Mouse (Mus musculus) thymus, adult 2 months (tissue): ENCODE results near the gene Tbx5. TPM values are rescaled to one million over a fixed set of nuclear protein-coding genes. Genes with fewer than 3 reads are reported as not detected.

Experiments used
- DNase-seq: peaks from one replicate; pipeline ENCODE4 v3.0.0; 2021
- H3K27ac ChIP-seq: fragments of 200-500 bp; 2 replicates; pipeline ENCODE4 v1.5.1; 2012; ENCODE audit warnings: low read length, control low read depth; ENCODE audit not compliant: control insufficient read depth, insufficient read depth
- H3K27me3 ChIP-seq: fragments of 200-500 bp; 2 replicates; pipeline ENCODE4 v1.6.1; 2012; ENCODE audit warnings: mild to moderate bottlenecking, low read length, moderate library complexity, mixed read lengths; ENCODE audit not compliant: control insufficient read depth, insufficient read depth
- H3K36me3 ChIP-seq: fragments of 200-500 bp; 2 replicates; pipeline ENCODE4 v1.6.1; 2012; ENCODE audit warnings: mild to moderate bottlenecking, low read length, moderate library complexity; ENCODE audit not compliant: control insufficient read depth, insufficient read depth
- H3K4me1 ChIP-seq: fragments of 200-500 bp; replicated peaks from 2 replicates; pipeline ENCODE4 v1.6.1; 2012; ENCODE audit warnings: low read length; ENCODE audit not compliant: control insufficient read depth, insufficient read depth
- H3K4me3 ChIP-seq: fragments of 200-500 bp; 2 replicates; pipeline ENCODE4 v1.5.1; 2012; ENCODE audit warnings: mild to moderate bottlenecking, low read length, control low read depth, moderate library complexity; ENCODE audit not compliant: control insufficient read depth, insufficient read depth
- CTCF ChIP-seq: fragments of 200-500 bp; IDR thresholded peaks from 2 replicates; pipeline ENCODE4 v1.5.1; 2012; ENCODE audit warnings: mild to moderate bottlenecking, control low read depth, low read length, moderate library complexity, borderline replicate concordance; ENCODE audit not compliant: control insufficient read depth, poor library complexity, insufficient read depth; ENCODE audit errors: extremely low read depth
- POLR2A ChIP-seq: fragments of 200-500 bp; IDR thresholded peaks from 2 replicates; pipeline ENCODE4 v1.6.1; 2012; ENCODE audit warnings: mild to moderate bottlenecking, low read length, control low read depth, moderate library complexity; ENCODE audit not compliant: control insufficient read depth, poor library complexity, insufficient read depth; ENCODE audit errors: extremely low read depth
- WGBS: fragments of 180-500 bp; shearing (Covaris S2); methylation state at CpG from one replicate; pipeline ENCODE4 v1.1.7; 2018; 5-methylcytosine and 5-hydroxymethylcytosine counted together
- polyA plus RNA-seq: library from polyadenylated mRNA; depleted of rRNA; stranded (reverse); fragments of >200 nt; gene quantifications from 2 replicates; pipeline ENCODE4 v1.2.3, GENCODE M21; 2012; rRNA removed

Tbx5 gene
- polyA plus RNA-seq, 1 experiment = 1.7 TPM

GRCm38 (mm10) chr5:119920941-119921340 is 88.5 kb downstream of the Tbx5 start:
- TF ChIP-seq CTCF (no peak), POLR2A (no peak)
- H3K27me3 ChIP-seq = no peaks in the 10 kb centered on the region
- H3K4me3 ChIP-seq = no peak overlapping the region
- no peak for DNase-seq
- 79% methylated on average over 10 of the region's 10 CpGs for WGBS
- no peaks in the 10 kb centered on the region for H3K4me1 ChIP-seq
- no peak overlapping the region for H3K27ac ChIP-seq
- H3K36me3 ChIP-seq = no peaks in the 10 kb centered on the region

GRCm38 (mm10) chr5:119922229-119922628 is 89.8 kb downstream of the Tbx5 start:
- 75% methylated on average over 11 of the region's 11 CpGs for WGBS
- H3K27me3 ChIP-seq = no peaks in the 10 kb centered on the region
- H3K36me3 ChIP-seq = no peaks in the 10 kb centered on the region
- no peak overlapping the region for H3K27ac ChIP-seq
- TF ChIP-seq POLR2A (no peak), CTCF (no peak)
- no peak overlapping the region for H3K4me3 ChIP-seq
- DNase-seq = no peak
- H3K4me1 ChIP-seq = no peaks in the 10 kb centered on the region

Other genes with a start within 250 kb of the Tbx5 start
- 2.1 and 3.2 TPM in 2 replicates for gene Tbx3, start 162.0 kb upstream of the Tbx5 start, polyA plus RNA-seq